Mouse (Mus musculus): ENCODE measurements around the gene Gp1bb.

Gene Gp1bb

DNA sequence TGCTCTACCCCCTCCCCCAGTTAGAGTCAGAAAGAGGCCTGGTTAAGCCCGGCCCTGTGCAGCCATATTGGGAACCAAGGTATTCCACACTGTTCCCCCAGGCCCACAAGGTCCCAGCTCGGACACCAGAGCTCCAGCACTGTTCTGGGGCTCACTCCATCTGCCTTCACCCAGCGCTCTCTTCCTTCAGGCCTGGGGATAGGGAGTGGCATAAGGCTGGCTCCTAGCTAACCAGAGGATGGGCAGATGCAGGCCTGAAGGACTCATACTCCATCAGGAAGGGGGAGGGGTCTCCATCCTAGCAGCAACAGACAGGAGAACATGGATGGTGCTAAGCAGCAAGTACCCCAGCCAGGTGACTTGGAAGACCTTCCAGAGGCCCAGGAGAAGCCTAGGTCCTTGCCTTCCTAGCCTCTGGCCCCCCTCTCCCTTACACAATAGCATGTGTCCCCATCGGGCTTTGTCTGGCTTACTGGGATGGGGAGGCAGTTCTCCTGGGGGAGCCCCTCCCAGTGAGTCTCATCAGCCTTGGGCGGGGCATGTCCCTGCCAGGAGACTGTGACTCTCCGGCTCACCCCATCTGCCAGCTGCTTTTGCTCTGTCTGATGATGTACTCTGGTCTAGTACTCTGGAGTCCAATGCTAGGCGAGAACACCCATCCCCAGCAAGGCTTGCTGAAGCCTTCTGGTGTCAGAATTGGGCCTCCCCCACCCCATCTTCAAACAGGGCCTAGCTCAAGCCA is 6.2 kb upstream of the Gp1bb start:
- no peak for DNase-seq (ENCODE audit: low spot score)

DNA sequence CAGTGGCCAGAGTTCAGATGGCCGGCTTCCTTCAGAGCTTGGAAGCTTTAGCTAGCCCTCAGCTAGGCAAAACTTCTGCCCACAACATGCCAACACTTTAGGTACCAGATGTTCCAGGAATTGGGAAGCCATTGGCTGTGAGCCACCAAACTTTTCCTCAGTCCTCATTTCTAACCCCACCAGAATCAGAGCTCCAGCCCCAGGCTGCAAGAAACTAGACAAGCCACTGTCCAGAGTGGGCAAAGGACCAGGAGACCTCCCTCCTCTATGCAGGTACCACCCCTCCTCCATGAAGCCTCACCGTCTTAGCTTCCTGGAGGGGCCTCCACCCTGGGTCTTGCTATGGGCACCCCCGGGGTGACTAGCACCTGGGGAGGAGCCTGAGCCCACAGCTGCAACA is 5.0 kb upstream of the Gp1bb start:
- peak; percentile 32 for DNase-seq (ENCODE audit: low spot score)

DNA sequence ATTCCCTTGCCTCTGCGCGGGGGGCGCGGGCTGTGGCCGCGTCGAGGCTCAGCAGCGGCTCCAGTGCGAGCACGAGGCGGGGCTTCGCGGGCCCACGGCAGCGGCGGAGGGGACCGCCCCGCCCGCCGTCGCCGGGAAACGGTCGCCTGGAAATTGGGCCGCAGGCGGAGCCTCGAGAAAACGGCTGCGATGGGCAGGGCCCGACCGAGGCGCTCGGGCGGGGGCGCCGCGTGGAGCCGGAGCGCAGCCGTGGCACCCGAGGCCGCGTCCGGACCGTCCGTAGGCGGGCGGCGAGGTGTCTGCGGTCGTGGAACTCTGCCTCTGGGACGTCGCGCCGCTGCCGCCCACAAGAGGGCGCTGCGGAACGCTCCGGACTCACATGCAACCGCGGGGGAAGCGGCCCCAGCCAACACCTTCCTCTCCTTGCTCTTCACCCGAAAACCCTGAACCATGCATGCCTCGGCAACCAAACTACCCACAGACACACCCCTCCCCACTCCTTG is 4.2 kb upstream of the Gp1bb start, which contains the start of gene Gm49601:
Gene Gm49601, minus strand, starts transcription at position 52 of the 503 bp plus-strand sequence.
- DNase-seq (ENCODE audit: low spot score) = peak; percentile 87

DNA sequence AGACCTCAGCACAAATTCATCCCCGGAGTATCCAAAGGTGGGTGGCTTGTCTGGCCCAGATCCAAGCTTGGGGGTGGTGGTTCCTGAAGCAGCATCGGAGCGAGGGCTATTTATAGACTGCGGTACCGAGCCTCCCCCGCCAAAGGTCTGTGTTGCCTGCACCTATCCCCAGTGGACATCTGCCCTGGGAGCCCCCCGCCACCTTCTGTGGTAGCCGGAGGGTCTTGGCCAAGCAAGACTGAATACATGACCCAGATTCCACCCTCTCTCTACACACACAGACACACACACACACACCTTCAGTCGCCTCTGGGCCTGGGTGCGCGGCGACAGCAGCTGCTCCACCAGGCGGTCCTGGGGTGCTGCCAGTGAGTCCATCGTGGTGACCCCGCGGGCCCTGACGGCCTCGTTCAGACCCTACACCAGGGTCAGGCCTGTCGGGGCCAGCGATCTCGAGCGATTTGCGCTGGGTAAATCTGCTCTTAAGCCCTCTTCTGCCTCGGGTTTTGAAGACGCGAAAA is 3.6 kb upstream of the Gp1bb start:
- DNase-seq (ENCODE audit: low spot score) = peak; percentile 80

DNA sequence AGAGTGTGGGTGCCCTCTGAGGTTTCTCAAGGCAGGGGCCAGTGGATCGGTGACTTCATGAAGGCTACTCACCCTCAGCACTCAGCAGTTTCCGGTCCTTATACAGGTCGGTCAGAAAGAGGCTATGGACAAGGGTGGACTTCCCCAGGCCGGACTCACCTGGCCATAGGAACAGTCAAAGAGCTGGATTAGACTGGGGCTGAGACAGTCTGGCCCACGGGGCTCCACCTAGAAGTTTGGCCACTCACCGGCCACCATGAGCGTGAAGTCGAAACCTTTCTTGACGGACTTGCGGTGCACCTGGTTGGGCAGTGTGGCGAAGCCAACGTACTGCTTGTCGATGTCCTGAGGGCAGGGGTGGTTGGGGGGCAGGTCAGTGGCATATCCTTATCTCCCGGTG is 2.9 kb upstream of the Gp1bb start:
- DNase-seq (ENCODE audit: low spot score) = peak; percentile 17

DNA sequence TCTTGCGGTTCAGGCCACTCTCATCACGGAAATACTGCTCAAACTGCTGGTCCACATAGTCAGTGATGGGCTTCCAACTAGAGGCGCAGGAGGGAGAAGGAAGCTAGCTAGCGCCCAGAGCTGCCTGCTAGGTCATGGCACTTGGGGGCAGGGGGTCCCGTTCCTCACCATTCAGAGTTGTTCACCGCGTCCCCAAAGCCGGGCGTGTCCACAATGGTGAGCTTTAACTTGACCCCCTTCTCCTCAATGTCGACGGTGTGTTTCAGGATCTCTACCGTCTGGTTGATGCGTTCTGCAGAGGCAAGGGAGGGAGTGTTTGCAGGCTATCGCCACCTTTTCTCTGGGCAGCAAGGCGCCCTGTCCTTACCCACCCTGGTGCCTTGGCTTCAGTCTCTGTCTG is 2.4 kb upstream of the Gp1bb start:
- DNase-seq (ENCODE audit: low spot score) = no peak

DNA sequence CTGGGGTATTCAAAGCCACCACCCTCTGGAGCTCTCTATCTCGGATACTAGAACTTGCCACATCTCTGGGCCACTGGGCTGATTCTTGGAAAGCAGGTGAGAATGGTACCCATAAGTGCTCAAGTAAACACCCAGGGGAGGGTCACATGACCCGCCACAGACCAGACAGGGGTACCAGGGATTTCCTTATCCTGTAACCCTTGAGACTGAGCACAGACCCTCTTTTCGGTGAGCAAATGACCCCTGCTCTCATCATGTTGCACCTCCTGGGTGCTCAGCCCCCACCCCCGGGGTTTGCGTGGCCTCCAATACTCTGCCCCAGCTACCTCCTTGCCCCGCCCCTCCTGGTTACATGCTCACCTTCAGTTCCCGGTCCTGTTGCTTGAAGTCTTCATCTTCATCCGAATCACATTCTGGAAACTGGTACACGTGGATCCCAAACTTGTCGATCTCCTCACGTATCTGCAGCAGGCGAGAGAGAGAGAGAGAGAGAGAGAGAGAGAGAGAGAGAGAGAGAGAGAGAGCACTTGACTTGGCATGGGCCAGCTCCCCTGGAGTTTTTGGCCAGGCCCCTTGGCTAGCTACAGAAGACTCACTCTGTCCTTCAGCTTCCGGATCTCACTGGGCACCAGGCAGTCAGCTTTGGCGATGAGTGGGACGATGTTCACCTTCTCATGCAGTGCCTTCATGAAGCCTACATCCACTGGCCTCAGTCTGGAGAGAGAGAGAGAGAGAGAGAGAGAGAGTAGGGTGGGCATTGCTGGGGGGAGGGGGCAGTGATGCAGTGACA is 1.7 kb upstream of the Gp1bb start:
- peak; percentile 28 for DNase-seq (ENCODE audit: low spot score)

DNA sequence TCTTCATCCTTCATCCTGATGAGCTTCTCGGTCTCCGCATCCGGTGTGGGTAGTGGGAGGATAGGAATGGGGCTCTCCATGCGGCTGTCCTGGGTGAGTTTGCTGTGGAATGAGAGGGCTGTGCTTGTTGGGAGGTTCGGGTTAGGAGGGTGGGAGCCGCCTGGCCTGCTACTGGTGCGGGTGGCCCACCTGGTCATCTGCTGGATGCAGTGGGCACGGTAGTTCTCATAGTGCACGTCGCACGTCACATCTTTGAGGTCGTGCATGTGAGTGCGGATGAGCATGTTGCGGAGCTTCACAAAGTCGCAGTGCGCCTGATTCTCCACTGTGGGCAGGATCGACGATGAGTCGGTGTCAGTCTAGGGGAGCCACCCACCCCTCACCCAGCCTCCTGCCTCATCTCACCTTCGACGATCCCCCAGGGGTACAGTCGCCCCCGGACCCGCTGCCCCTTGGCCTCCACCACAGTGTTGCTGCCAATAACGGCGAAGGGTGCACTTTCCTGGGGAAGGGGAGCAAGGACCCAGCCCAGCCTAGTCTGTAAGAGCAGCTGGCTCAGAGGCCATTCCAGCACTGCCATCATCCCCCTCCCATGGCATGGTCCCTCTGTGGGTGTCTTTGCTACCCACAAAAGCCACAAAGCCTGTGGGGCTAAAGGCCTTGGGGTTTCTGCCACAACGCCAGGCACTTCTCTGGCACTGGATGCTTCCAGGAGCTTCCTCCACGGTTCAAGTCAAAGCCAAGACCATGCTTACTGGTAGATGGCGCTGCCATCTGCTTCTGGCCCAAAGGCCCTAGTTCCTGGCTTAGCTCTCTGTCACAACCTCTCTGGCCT is 930 bp upstream of the Gp1bb start:
- DNase-seq (ENCODE audit: low spot score) = no peak

DNA sequence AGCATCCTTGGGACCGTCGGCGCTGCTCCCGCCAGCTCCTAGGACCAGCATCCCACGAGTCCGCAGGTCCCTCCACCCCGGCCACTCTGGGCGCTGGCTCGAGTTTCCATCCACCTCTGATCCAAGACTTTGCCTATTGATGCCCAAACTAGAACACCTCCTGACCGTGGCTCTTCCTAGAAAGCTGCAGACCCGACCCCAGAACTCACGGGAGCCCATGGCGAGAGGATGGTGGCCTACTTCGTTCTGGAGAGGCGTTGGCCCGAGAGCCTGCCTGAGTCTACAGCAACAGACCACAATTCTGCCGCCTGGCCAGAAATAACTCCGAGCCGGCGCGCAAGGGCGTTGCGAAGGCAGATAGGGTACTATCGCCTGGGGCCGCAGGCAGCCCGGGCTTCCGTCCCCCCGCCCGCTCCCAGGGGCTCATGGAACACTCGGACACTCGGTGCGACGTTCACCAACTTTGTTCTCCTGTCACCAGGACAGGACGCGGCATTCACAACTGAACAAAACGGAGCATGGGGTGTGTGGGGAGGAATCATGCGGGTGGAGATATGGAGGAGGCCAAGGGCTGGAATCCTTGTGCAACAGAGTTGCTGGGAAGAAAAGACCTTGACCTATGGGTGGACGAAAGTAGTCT is 721 bp downstream of the Gp1bb start:
- DNase-seq (ENCODE audit: low spot score) = peak; percentile 34

DNA sequence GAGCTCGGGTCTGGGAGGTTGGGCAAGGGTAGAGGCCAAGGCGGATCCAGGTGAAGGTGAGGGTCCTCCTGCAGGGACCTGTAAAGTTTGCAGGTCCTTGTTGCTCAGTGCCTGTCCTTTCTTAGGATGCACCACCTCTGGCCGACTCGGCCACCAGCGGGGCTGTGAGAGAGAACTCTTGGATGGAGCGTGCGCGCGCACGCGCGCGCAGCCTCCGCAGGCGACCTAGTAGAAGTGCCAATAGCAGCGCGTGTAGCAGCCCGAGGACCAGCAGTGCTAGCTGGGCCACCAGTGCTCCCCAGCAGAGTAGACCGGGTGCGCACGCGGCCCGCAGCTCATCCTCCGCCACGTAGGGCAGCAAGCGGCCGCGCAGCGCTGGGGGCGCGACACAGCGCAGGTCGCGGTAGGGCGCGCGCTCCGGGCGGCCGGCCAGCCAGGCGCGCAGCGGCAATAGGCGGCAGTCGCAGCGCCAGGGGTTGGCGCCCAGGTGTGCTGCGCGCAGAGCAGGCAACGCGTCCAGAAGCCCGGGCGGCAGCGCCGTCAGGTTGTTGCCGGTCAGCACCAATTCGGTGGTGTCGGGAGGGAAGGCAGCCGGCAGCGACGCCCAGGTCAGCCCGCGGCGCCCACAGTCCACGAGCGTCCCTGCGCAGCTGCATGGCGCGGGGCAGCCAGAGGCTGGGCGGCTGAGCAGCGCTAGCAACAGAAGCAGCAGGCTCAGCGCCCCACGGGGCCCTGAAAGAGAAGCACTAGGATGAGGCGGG is 1.4 kb downstream of the Gp1bb start:
- peak; percentile 57 for DNase-seq (ENCODE audit: low spot score)

DNA sequence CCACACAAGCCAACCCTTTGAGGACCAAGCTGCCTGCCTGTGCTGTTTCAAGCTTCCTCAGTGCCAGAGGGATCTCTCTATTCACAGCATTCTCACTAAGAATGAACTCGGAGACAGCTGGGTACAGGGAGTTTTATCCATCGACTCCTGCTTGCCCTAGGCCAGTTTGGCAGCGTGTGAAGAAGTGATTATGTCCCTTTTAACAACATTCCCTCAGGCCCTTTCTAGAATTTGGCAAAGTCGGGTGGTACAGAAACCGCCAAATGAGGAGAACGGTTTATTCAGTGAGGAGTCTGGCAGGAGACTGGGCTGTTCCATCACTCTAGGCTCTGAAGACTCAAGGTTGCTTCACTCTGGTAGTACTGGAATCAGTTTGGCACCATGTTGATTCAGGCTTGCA is 2.0 kb downstream of the Gp1bb start:
- DNase-seq (ENCODE audit: low spot score) = peak; percentile 32

DNA sequence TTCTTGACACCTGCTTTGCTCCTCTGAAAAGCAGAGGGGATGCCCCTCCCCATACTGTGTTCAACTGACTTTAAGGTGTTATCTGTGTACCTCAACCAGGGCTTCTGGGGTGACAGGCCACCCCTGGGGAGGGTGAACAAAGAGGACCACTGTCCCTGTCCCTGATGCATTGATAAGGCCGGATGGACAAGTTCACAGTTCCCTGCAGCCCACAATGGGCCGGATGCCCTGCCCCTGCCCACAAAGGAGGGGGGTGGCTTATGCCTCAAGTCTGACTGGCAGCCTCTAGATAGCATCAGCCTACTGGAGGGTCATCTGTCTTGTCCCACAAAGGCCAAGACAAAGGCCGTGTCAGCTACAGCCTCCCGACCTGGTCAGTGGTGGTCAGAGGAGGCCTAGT is 3.1 kb downstream of the Gp1bb start:
- no peak for DNase-seq (ENCODE audit: low spot score)

DNA sequence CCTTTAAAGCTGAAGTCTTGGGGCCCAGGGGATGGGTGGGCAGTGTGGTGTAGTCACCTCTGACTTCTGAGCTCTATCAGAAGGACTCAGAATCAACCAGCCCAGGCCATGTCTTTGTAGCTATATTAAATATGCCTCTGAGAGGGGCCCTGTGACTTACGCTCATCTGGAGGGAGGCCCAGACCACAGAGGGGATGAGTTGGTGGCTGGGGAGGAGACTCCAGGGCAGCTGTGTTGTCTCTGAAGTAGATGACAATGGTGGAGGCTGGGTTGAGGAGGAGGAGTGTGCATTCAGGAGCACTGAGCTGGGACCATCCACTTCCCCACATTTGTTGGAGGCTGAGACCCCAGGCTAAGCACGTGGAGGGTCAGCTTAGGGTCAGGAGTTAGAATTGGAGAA is 3.9 kb downstream of the Gp1bb start:
- DNase-seq (ENCODE audit: low spot score) = no peak

DNA sequence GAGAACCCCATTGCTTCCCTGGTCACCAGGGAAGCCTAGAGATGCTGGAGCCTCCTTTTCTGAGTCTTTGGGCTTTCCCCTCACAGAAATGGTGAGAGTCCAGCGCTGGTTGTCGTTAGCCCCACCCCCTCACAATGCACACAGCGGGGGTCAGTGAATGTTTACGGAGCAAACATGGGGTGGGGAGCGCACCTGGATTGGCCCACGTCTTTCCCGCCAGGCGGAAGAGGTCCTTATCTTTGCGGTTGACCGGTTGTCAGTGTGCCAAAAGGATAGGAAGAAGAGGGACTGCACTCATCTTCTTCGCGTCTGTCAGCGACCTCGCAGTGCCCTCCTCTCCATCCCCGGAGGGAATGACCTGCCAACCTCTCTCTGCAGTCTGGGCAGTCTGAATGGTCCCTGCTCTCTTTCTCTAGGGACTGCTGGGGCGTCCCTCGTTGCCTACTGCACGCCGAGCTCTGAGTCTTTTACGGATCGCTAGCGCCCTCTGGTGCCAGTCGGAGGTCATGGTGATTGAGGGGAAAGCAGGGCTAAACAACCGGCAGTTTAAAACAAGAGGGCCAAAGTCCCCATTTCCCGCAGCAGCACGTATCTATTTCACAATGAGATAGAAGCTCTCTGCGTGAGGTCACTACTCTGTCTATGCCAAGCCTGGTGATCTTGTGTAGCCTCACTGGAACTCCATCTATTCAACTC is 4.7 kb downstream of the Gp1bb start:
- DNase-seq (ENCODE audit: low spot score) = peak; percentile 91

DNA sequence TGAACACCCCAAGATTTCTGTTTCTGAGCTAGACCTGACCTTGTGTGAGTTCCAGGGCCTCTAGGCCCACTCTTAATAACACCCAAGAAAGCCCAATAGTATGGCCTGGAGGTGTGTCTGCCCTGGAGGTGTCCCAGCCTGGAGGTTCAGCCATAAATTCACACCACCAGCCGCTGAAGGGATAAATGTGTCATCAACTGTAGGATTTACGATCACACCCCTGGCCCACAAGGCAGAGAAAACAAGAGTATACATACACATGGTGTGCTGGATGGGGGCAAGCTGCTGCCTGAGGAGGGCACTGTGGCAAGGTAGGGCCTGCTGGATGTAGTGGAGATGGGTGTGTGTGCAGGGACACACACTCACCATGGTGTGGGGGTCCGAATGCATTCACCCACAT is 8.9 kb downstream of the Gp1bb start:
- DNase-seq (ENCODE audit: low spot score) = no peak

DNA sequence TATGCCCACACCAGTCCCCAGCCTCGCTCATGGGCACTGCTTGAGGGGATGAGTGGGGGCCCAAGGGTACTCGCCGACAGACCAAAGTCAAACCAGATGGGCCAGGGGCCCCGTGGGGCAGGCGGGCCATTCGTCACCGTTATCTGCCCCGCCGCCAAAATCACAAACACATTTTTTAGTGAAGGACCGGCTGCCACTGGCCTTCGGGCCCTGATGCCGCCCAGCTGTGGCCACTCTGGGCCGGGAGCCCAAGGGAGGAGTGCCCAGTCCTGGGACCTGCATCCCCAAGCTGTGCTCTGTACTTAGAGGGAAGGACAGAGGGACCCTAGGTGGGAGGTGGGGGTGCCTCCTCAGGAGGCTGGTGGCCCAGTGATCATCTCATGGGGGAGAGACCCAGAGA is 10.5 kb downstream of the Gp1bb start:
- DNase-seq (ENCODE audit: low spot score) = no peak

DNA sequence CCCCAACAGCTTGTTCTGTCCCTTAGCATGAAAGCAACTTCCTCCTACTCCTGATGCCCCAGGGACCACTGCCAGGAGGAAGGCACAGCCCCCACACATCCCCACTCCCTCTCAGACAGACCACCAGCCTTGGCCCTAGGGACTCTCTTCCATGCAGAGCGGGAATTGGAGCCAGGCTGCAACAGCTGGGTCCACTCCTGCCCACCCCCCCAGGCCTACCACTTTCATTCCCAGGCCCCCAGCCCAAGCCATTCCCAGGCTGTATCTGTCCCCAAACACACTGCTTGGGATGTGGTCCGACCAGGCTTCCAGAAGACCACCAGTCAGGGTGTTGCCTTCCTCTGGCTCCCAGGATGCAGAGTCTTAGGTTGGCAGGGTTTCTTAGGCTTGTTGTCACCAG is 13.1 kb downstream of the Gp1bb start:
- DNase-seq (ENCODE audit: low spot score) = no peak

DNA sequence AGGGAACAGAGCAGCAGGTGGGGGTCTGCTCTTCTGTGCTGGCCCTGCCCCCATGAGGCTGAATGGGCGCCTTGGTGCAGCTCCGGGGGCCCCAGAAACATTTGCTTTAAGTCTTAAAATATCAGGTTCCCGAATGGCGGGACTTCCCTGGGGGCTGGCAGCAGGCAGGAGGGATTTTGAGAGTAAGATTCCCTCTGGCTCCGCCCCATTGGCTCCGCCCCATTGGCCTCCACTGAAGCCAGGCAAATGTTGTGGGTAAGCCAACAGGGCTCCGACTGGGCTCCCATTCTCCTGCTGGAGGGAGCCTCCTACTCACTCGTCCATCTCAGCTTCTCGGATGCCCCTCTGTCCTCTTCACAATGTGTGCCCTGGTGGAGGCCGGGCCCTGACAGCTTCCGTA is 14.0 kb downstream of the Gp1bb start:
- no peak for DNase-seq (ENCODE audit: low spot score)

DNA sequence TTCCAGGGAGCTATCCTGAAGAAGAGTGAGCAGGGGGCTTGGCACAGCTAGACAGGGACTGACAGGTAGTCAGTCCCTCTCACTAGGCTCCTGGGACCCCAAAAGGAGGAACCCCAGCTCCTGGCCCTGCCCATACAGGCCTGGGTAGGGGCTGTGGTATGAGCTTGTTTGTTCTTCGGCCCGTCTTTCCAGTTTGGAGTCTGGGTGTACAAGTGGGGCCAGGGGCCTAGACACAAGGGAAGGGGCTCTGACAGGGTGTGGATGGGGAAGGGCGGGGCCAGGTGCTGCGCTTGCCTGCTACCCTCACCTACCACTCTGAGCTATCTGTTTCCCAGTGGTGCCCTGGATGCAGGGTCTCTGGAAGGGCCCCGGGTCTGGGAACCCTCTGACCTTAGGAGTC is 16.5 kb downstream of the Gp1bb start:
- no peak for DNase-seq (ENCODE audit: low spot score)

DNA sequence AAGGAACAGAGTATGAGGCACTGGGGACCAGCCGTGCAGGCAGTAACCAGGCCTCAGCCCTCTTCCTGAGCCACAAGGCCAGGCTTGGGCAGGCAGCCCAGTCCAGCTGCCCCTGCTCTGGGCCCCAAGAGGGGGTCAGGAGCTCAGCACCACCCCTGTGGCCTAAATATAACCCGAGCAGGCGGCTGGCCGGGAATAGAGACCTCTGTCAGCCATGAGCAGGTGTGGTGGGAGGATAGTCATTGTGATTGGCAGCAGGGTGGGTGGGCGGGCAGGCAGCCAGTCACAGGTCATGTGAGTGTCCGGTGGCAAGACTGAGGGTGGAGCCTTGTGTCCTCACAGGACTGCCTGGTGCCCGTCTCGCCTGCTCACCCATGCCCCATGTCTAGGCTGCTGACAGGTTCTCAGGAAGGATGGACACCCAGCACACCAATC is 17.9 kb downstream of the Gp1bb start:
- no peak for DNase-seq (ENCODE audit: low spot score)
